Mouse (Mus musculus): ENCODE measurements at regions not wholly inside any gene's neighbourhood (a gene's known extent, or its start where the extent isn't known, plus 50 kb on each side); places are given as distances from the start of the nearest gene placed in this dataset.
A peak's percentile ranks its signal among the peaks of the same experiment; 100 is the strongest.

DNA sequence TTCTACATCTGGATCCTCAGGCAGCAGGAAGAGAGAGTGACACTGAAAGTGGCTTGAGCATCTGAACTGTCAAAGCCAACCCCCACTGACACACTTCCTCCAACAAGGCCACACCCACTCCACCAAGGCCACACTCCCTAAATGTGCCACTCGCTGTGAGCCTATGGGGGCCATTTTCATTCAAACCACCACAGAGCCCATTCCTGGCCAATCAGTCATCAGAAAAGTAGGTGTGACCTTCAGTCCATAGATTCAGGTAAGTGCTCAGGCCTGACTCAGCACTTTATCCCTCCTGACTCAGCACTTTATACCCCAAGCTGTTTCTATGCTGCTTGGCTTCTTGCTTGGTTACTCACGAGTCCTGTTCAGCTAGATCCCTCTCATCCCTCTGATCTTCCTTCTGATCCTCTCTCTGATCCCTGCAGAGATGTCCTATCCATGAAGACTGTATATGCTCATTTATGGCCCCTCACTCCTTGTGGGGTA is 121.6 kb upstream of the Pmepa1 start:
- Histone ChIP-seq H3K9me3 (no peaks in the 10 kb centered on the region), H3K36me3 (no peaks in the 10 kb centered on the region), H3K27ac (no peak overlapping the region), H3K27me3 (no peaks in the 10 kb centered on the region), H3K4me3 (no peak overlapping the region), H3K9ac (no peak overlapping the region), H3K4me2 (replicated peaks) (no peak overlapping the region), H3K4me1 (0 out of 2 replicates have a peak, but pooled peaks cover 10% of the 10 kb centered on the region)
- 91% methylated on average over 2 of the region's 2 CpGs for WGBS
- ATAC-seq (ENCODE audit: insufficient number of reproducible peaks, insufficient read depth, low FRiP score, low TSS enrichment) = no peak

DNA sequence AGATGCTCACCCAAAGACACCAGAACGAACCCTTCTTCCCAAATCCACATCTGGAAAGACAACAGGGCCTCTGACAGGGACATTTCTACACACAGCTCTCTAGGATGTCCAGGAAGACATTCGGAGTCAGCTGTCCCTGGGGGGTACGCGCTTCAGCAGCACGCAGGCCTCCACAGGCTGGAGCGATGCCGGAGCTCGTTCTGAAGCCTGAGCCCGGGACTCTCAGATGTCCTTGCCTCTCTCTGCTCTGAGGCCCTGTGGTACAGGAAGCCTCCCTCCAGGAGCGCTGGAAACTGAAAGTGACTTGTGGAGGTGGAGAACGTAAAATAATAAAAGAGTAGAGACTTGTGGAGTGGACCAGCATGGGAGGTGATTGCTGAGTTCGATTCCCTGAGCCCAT is 116.8 kb upstream of the 1700021F07Rik start:
- WGBS = 66% methylated on average over 12 of the region's 12 CpGs
- H3K4me3 ChIP-seq = no peak overlapping the region
- H3K4me1 ChIP-seq = peaks cover 25% of the 10 kb centered on the region
- no peaks in the 10 kb centered on the region for H3K36me3 ChIP-seq
- no peak overlapping the region for H3K9ac ChIP-seq
- H3K9me3 ChIP-seq = no peaks in the 10 kb centered on the region
- no peaks in the 10 kb centered on the region for H3K27me3 ChIP-seq
- no peak overlapping the region for H3K27ac ChIP-seq
- ATAC-seq (ENCODE audit: insufficient number of reproducible peaks, insufficient read depth, low FRiP score, low TSS enrichment) = no peak
- no peak overlapping the region for H3K4me2 ChIP-seq (replicated peaks)

DNA sequence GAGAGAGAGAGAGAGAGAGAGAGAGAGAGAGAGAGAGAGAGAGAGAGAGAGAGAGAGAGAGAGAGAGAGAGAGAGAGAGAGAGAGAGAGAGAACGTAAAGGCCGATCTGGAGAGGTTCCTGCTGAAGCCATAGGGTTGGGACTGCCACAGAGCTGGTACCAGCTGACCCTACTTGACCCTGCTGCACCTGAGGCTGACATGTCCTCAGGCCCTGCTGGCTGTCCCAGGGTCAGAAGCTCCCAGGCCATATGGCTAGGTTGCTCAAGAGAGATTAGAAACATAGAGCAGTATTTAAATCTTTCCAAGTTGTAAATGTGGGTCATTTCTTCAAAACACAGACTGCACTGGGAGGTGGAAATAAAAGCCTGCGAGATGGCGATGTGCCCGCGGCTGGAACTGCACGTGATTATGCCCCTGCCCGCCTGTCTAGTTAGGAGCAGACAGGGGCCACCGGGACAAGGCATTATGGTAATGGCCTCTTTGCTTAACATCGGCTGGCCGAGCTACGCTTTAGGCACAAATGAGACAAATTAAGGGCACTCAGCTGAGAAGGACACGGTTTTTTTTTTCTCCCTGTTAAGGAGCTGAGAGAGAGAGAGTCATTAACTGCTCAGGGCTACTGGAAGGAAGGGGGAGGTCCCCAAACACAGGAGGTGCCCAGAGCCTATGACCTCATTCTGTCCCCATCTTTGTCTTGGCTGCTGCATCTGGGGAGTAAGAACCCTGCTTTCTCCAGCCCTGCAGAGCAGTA is 115.9 kb upstream of the 1700021F07Rik start:
- Histone ChIP-seq H3K9me3 (no peaks in the 10 kb centered on the region), H3K4me2 (replicated peaks) (no peak overlapping the region), H3K4me3 (no peak overlapping the region), H3K4me1 (peaks cover 25% of the 10 kb centered on the region), H3K27ac (peak overlapping the region; percentile 12; the same call in 1 of the 2 replicates), H3K27me3 (no peaks in the 10 kb centered on the region), H3K36me3 (no peaks in the 10 kb centered on the region), H3K9ac (no peak overlapping the region)
- ATAC-seq (ENCODE audit: insufficient number of reproducible peaks, insufficient read depth, low FRiP score, low TSS enrichment) = no peak
- WGBS = 25% methylated on average over 13 of the region's 13 CpGs

DNA sequence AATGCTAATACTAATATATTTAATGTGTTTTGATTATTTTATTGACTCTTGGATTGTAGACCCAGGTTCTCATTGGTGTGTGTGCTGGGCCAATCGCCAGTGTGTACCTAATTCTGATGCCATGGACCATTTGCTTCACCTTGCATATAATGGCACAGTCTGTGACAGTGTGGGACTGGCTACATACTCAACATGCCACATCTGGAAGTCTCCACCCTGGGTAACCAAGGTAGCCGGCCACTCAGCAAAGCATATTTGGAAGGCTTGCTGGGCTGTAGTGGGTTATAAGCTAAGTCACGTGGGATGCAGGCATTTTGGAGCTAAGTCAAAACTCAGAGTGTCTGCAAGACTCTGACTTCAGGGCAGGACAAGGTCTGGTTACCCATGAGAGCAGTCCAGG is 115.3 kb upstream of the 1700021F07Rik start:
- H3K4me2 ChIP-seq (replicated peaks) = no peak overlapping the region
- no peaks in the 10 kb centered on the region for H3K36me3 ChIP-seq
- H3K9me3 ChIP-seq = no peaks in the 10 kb centered on the region
- no peak overlapping the region for H3K9ac ChIP-seq
- H3K4me1 ChIP-seq = peaks cover 25% of the 10 kb centered on the region
- H3K4me3 ChIP-seq = no peak overlapping the region
- ATAC-seq (ENCODE audit: insufficient number of reproducible peaks, insufficient read depth, low FRiP score, low TSS enrichment) = no peak
- H3K27me3 ChIP-seq = no peaks in the 10 kb centered on the region
- peak overlapping the region; percentile 51; the same call in 1 of the 2 replicates for H3K27ac ChIP-seq
- 68% methylated on average over 3 of the region's 3 CpGs for WGBS

DNA sequence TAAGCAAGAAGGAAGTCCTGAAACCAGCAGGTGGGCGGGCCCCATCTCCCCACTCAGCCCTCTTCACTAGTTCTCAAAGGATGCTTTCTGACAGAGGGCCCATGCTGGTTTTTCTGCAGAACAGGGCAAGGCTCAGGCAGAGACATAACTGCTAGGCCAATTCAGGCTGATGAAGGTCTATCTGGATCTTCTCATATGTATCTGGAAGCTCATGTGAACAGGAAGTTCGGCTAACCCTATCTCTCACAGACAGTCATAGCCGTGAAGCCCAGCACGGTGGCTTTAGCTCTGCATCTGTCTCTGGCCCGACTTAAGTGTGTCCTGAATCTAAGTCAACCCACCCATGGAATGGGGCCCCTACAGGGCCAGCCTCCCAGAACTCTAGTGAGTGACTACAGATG is 113.7 kb upstream of the 1700021F07Rik start:
- Histone ChIP-seq H3K4me2 (replicated peaks) (no peak overlapping the region), H3K27ac (no peak overlapping the region), H3K4me1 (peaks cover 25% of the 10 kb centered on the region), H3K9me3 (no peaks in the 10 kb centered on the region), H3K36me3 (no peaks in the 10 kb centered on the region), H3K9ac (no peak overlapping the region), H3K27me3 (no peaks in the 10 kb centered on the region), H3K4me3 (no peak overlapping the region)
- no peak for ATAC-seq (ENCODE audit: insufficient number of reproducible peaks, insufficient read depth, low FRiP score, low TSS enrichment)
- WGBS = 86% methylated on average over 5 of the region's 5 CpGs

DNA sequence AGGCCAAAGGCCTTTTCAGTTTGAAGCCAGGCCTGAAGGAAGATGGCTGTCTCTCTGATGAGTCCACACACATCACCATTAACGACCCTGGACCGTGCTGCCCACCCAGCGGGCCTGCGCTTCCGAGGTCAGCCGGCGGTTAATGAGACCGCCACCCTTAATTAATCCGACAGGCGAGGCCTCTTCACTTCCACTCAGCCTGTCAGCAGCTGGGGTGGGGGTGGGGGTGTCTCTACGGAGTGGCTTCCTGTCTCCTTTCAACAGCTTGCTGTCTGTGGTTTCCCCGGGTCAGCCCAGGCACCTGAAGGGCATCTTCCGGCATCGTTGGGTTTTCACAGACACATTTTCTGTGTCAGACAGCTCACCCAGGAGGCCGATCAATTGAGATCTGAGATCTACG is 113.0 kb upstream of the 1700021F07Rik start:
- no peak for ATAC-seq (ENCODE audit: insufficient number of reproducible peaks, insufficient read depth, low FRiP score, low TSS enrichment)
- Histone ChIP-seq H3K4me2 (replicated peaks) (no peak overlapping the region), H3K9ac (no peak overlapping the region), H3K27ac (no peak overlapping the region), H3K9me3 (no peaks in the 10 kb centered on the region), H3K4me3 (no peak overlapping the region), H3K36me3 (no peaks in the 10 kb centered on the region), H3K4me1 (peaks cover 32% of the 10 kb centered on the region), H3K27me3 (no peaks in the 10 kb centered on the region)
- 34% methylated on average over 16 of the region's 16 CpGs for WGBS

DNA sequence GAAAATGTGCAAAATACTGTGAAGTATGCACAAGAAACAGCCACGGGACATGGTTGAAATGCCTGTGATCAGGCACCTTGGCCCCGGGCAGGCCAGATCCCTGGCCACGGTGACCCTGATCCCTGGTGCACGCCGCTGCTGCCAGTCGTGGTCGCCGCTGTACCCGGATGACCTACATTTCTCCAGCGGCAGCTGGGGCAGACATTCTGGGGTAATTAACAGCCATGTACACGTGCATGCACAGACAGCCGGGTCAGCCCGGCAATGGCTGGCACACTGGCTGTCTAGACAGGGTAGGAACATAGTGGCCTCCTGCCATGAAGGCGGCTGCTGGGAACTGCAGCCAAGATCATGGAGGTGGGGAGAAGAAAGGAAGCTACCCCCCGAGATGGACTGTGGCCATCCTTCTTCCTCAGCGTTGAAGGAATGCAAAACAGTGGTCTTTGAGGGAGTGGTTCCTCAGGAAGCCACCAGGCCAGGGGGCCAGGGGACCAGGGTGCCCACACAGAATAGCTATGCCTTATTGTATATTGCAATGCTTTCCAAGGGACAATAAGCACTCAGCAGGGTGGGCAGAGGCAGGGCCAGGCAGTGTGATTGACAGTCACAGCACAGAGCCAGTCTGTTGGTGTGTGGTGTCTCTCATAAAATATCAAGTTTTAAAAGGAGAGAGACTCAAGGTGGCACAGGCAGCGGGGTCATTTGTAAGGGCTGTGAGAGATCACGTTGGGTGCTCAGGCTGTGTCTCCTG is 108.3 kb upstream of the 1700021F07Rik start:
- ATAC-seq (ENCODE audit: insufficient number of reproducible peaks, insufficient read depth, low FRiP score, low TSS enrichment) = peak; percentile 44; the same call in 1 of the 2 replicates
- H3K4me2 ChIP-seq (replicated peaks) = no peak overlapping the region
- no peak overlapping the region for H3K27ac ChIP-seq
- H3K36me3 ChIP-seq = no peaks in the 10 kb centered on the region
- no peak overlapping the region for H3K9ac ChIP-seq
- H3K4me3 ChIP-seq = no peak overlapping the region
- H3K4me1 ChIP-seq = peaks cover 14% of the 10 kb centered on the region
- H3K9me3 ChIP-seq = no peaks in the 10 kb centered on the region
- WGBS = 60% methylated on average over 18 of the region's 18 CpGs
- H3K27me3 ChIP-seq = no peaks in the 10 kb centered on the region

DNA sequence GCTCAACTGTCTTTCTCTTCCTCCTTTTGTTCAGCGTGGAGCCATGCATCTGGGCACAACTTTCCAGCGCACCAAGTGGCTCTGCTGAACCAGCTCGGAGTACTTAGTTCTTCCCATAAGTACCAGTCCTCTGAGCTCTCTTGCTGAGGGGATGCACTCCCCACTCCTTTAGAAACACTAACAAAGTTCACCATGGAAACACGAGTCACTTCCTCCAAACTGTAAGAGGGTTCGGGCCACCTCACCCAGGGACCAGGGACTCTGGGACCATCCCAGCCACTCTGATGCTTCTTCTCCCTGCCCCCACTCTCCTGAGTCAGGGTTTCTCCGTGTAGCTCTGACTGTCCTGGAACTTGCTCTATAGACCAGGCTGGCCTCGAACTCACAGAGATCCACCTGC is 107.0 kb upstream of the 1700021F07Rik start:
- Histone ChIP-seq H3K27ac (no peak overlapping the region), H3K4me2 (replicated peaks) (no peak overlapping the region), H3K9me3 (no peaks in the 10 kb centered on the region), H3K4me3 (no peak overlapping the region), H3K27me3 (no peaks in the 10 kb centered on the region), H3K4me1 (peaks cover 7% of the 10 kb centered on the region), H3K9ac (no peak overlapping the region), H3K36me3 (no peaks in the 10 kb centered on the region)
- 81% methylated on average over 7 of the region's 7 CpGs for WGBS
- ATAC-seq (ENCODE audit: insufficient number of reproducible peaks, insufficient read depth, low FRiP score, low TSS enrichment) = no peak

DNA sequence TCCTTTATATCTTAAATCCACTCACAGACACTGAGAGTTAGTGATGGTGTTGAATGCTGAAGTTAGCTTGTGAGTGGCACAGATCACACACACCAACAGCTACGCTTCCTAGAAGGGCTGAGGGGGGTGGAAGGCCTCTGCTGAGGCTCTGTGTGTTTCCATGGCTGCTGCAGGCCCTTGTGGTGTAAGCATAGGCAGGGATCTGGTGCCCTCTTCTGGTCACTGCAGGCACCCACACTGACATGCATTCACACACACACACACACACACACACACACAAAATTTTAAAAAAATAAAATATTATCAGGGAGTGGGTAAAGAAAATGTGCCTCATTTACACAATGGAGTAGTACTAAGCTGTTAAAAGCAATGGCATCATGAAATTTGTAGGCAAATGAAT is 105.5 kb upstream of the 1700021F07Rik start:
- H3K27ac ChIP-seq = no peak overlapping the region
- H3K9ac ChIP-seq = no peak overlapping the region
- H3K4me2 ChIP-seq (replicated peaks) = no peak overlapping the region
- no peaks in the 10 kb centered on the region for H3K9me3 ChIP-seq
- WGBS = 94% methylated on average over 1 of the region's 1 CpGs
- no peak for ATAC-seq (ENCODE audit: insufficient number of reproducible peaks, insufficient read depth, low FRiP score, low TSS enrichment)
- H3K36me3 ChIP-seq = no peaks in the 10 kb centered on the region
- H3K27me3 ChIP-seq = no peaks in the 10 kb centered on the region
- no peak overlapping the region for H3K4me3 ChIP-seq
- peaks cover 7% of the 10 kb centered on the region for H3K4me1 ChIP-seq

DNA sequence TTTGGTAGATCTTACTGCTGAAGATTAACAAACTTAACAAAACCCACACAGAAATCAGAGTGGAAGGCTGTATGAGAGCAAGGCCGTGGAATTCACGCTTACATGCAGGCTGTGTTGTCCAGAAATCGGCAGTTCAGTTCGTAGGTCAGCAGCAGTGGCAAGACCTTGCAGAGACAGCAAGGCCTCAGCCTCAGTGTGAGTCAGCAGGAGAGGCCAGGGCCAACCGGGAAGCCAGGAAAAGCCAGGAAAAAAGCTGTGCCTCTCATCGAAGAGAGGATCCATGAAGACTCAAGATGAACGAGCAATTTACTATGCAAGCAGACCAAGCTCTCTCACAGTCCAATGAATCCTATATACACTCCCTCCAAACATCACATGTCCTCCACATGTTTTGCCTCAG is 103.4 kb upstream of the 1700021F07Rik start:
- peaks cover 5% of the 10 kb centered on the region for H3K4me1 ChIP-seq
- 89% methylated on average over 7 of the region's 7 CpGs for WGBS
- H3K4me3 ChIP-seq = no peak overlapping the region

DNA sequence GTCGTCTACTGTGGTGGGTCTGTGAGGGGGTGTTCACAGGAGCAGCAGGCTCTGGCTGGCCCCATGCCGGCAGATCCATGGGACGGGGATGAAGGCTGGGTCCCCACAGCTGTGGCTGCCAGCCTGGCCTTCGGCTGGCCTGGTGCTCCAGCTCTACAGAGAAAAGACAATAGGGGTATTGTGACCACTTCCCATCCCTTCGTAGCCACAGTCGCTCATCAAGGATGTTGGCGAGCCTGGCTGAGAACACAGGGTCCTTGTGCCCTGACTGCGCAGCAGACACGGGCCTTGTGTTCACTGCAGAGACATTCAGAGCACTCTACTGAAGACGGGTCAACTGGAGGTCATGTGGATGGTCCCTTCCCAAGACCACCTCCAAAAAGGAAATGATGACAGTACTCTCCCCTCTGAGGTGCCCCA is 102.4 kb upstream of the 1700021F07Rik start:
- Histone ChIP-seq H3K27me3 (no peaks in the 10 kb centered on the region), H3K4me1 (no peaks in the 10 kb centered on the region), H3K9me3 (no peaks in the 10 kb centered on the region), H3K4me2 (replicated peaks) (no peak overlapping the region), H3K4me3 (no peak overlapping the region), H3K27ac (peak overlapping the region; percentile 30; the same call in 1 of the 2 replicates), H3K9ac (no peak overlapping the region), H3K36me3 (no peaks in the 10 kb centered on the region)
- ATAC-seq (ENCODE audit: insufficient number of reproducible peaks, insufficient read depth, low FRiP score, low TSS enrichment) = peak; percentile 72
- 33% methylated on average over 10 of the region's 10 CpGs for WGBS

More for the DNA sequence above, 103.4 kb upstream of the 1700021F07Rik start:
- Histone ChIP-seq H3K36me3 (no peaks in the 10 kb centered on the region), H3K9me3 (no peaks in the 10 kb centered on the region), H3K27me3 (no peaks in the 10 kb centered on the region), H3K4me2 (replicated peaks) (no peak overlapping the region), H3K27ac (no peak overlapping the region), H3K9ac (no peak overlapping the region)
- ATAC-seq (ENCODE audit: insufficient number of reproducible peaks, insufficient read depth, low FRiP score, low TSS enrichment) = no peak

DNA sequence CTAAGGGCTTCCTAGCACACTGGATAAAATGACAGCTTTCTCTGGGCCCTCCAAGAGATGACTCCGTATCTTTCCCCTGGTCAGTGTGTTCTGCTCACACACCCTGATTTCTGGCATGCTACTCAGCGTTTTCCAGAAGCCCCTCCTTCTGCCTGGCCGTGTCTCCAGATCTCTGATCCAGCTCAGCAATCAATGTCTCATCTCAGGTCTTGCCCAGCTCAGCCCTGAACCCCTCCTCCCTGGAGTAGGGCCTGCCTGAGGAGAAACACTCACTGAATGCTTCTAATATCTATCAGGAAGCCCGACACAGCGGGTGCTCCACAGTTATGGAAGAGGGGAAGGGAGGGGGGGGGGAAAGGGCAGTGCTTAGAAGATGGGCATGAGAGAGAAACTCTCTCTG is 101.9 kb upstream of the 1700021F07Rik start:
- peak overlapping the region; percentile 30; the same call in 1 of the 2 replicates for H3K27ac ChIP-seq
- WGBS = 40% methylated on average over 5 of the region's 5 CpGs
- no peak for ATAC-seq (ENCODE audit: insufficient number of reproducible peaks, insufficient read depth, low FRiP score, low TSS enrichment)
- H3K4me1 ChIP-seq = no peaks in the 10 kb centered on the region
- no peaks in the 10 kb centered on the region for H3K27me3 ChIP-seq
- no peak overlapping the region for H3K4me2 ChIP-seq (replicated peaks)
- no peaks in the 10 kb centered on the region for H3K9me3 ChIP-seq
- H3K36me3 ChIP-seq = no peaks in the 10 kb centered on the region
- no peak overlapping the region for H3K9ac ChIP-seq
- H3K4me3 ChIP-seq = no peak overlapping the region
